ENCODE assay signal across 8 mouse cellular contexts in the genomic region with DNA sequence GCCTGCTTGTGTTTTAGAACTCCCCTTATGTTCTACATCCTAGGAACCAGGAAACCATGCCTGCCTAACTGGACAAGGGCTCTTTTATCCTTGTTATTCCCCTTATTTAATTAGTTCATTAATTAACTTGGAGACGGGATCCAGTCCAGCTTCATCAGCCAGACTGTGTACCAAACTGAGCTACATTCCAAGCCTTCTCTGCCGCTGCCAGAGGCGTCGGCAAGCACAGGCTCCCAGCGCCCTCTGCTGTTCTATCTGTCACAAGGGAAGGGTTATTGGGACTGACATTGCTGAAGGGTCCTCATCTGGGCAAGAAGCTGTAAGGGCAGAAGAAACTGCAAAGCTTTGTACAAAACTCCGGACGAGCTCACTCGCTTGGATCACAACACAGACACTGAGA. TPM values are rescaled to one million over a fixed set of nuclear protein-coding genes. Genes with fewer than 3 reads are reported as not detected.
DNase-seq lines count a peak whose midpoint lies in the region; ATAC-seq lines count a peak whose summit lies in the region.

No protein-coding gene starts in this region.

- H3K9ac ChIP-seq in hindbrain, embryonic 12.5 days, result no peak overlapping the region
- H3K9ac ChIP-seq in forebrain, embryonic 13.5 days, result no peak overlapping the region
- H3K9ac ChIP-seq in stomach, embryonic 14.5 days (replicated peaks; ENCODE audit: low read depth, low read length), result no peak overlapping the region

- H3K36me3 ChIP-seq in hindbrain, embryonic 10.5 days, result no peaks in the 10 kb centered on the region
- H3K36me3 ChIP-seq in hindbrain, embryonic 12.5 days, result no peaks in the 10 kb centered on the region
- H3K36me3 ChIP-seq in forebrain, embryonic 13.5 days (ENCODE audit: poor library complexity, severe bottlenecking), result no peaks in the 10 kb centered on the region
- H3K36me3 ChIP-seq in stomach, embryonic 14.5 days (ENCODE audit: control insufficient read depth, insufficient read depth, low read length), result no peaks in the 10 kb centered on the region

- H3K9me3 ChIP-seq in hindbrain, embryonic 10.5 days, result no peaks in the 10 kb centered on the region
- no peaks in the 10 kb centered on the region for H3K9me3 ChIP-seq in hindbrain, embryonic 12.5 days (replicated peaks)
- H3K9me3 ChIP-seq in forebrain, embryonic 13.5 days (replicated peaks), result no peaks in the 10 kb centered on the region
- no peaks in the 10 kb centered on the region for H3K9me3 ChIP-seq in stomach, embryonic 14.5 days (ENCODE audit: control insufficient read depth, low read depth, low read length)

- H3K4me3 ChIP-seq in hindbrain, embryonic 10.5 days, result no peak overlapping the region
- no peak overlapping the region for H3K4me3 ChIP-seq in hindbrain, embryonic 12.5 days
- H3K4me3 ChIP-seq in forebrain, embryonic 13.5 days, result no peak overlapping the region
- no peak overlapping the region for H3K4me3 ChIP-seq in stomach, embryonic 14.5 days (ENCODE audit: low read depth, low read length)

- H3K4me1 ChIP-seq in hindbrain, embryonic 10.5 days (replicated peaks), result no peaks in the 10 kb centered on the region
- no peaks in the 10 kb centered on the region for H3K4me1 ChIP-seq in hindbrain, embryonic 12.5 days
- peaks cover 7% of the 10 kb centered on the region; the same call in 1 of the 2 replicates for H3K4me1 ChIP-seq in forebrain, embryonic 13.5 days
- no peaks in the 10 kb centered on the region for H3K4me1 ChIP-seq in stomach, embryonic 14.5 days (ENCODE audit: control insufficient read depth, insufficient read depth, low read length)

- WGBS in hindbrain, embryonic 10.5 days, result 8% methylated on average over 8 of the region's 8 CpGs
- WGBS in hindbrain, embryonic 12.5 days, result 5% methylated on average over 8 of the region's 8 CpGs
- WGBS in forebrain, embryonic 13.5 days, result 6% methylated on average over 8 of the region's 8 CpGs
- 2% methylated on average over 8 of the region's 8 CpGs for WGBS in stomach, embryonic 14.5 days

- no peak for ATAC-seq in hindbrain, embryonic 12.5 days (ENCODE audit: low FRiP score)
- ATAC-seq in forebrain, embryonic 13.5 days, result 0 out of 2 replicates have a peak, but pooled peaks have one; percentile 33
- ATAC-seq in stomach, embryonic 14.5 days (ENCODE audit: insufficient number of reproducible peaks, insufficient read depth, low FRiP score, low read depth), result peak; percentile 61; the same call in 1 of the 2 replicates

- no peaks in the 10 kb centered on the region for H3K27me3 ChIP-seq in hindbrain, embryonic 10.5 days (ENCODE audit: insufficient read depth, poor library complexity, severe bottlenecking)
- H3K27me3 ChIP-seq in hindbrain, embryonic 12.5 days, result no peaks in the 10 kb centered on the region
- no peaks in the 10 kb centered on the region for H3K27me3 ChIP-seq in forebrain, embryonic 13.5 days
- no peaks in the 10 kb centered on the region for H3K27me3 ChIP-seq in stomach, embryonic 14.5 days (ENCODE audit: control insufficient read depth, insufficient read depth, low read length)

- DNase-seq in hindbrain, embryonic 10.5 days (ENCODE audit: low spot score), result peak; percentile 76
- DNase-seq in brain, embryonic 18.5 days (ENCODE audit: low read depth, low spot score), result peak; percentile 59
- DNase-seq in heart, postnatal 4 days, result peak; percentile 86
- DNase-seq in layer of hippocampus, adult 9-10 months (ENCODE audit: low spot score), result peak; percentile 45
- peak; percentile 67 to 78 for DNase-seq in lung, postnatal 4 days

- H3K4me2 ChIP-seq in hindbrain, embryonic 12.5 days (replicated peaks), result no peak overlapping the region
- no peak overlapping the region for H3K4me2 ChIP-seq in forebrain, embryonic 13.5 days
- no peak overlapping the region for H3K4me2 ChIP-seq in stomach, embryonic 14.5 days (replicated peaks; ENCODE audit: low read depth, low read length)

- H3K27ac ChIP-seq in hindbrain, embryonic 10.5 days, result no peak overlapping the region
- no peak overlapping the region for H3K27ac ChIP-seq in hindbrain, embryonic 12.5 days
- H3K27ac ChIP-seq in forebrain, embryonic 13.5 days, result no peak overlapping the region
- no peak overlapping the region for H3K27ac ChIP-seq in stomach, embryonic 14.5 days (ENCODE audit: low read length)

RNA-seq across cellular contexts. Expression of a gene that starts 22.3 kb away (rescaled TPM):
- polyA plus RNA-seq in hindbrain, embryonic 10.5 days (2016; fragmentation: Nextera tagmentation; extraction: Ambion mirVana), result 91.4 and 99.8 TPM in 2 replicates
- polyA plus RNA-seq in hindbrain, embryonic 12.5 days (2016; fragmentation: Nextera tagmentation; extraction: Ambion mirVana), result 77.7 and 79.0 TPM in 2 replicates
- polyA plus RNA-seq in forebrain, embryonic 13.5 days (2015; fragmentation: Nextera tagmentation; extraction: Ambion mirVana), result 101 and 113 TPM in 2 replicates
- 10 to 100 TPM; 25.0 to 27.1 TPM for total RNA-seq in heart, postnatal 4 days (2021)
- 69.6 and 74.0 TPM in 2 replicates for polyA plus RNA-seq in stomach, embryonic 14.5 days (2014; fragmentation: Nextera tagmentation; extraction: Ambion mirVana)

RNA-seq across cellular contexts. Expression of a gene that starts 27.7 kb away (rescaled TPM):
- not detected in 2 replicates for polyA plus RNA-seq in hindbrain, embryonic 10.5 days (2016; fragmentation: Nextera tagmentation; extraction: Ambion mirVana)
- not detected in 2 replicates for polyA plus RNA-seq in hindbrain, embryonic 12.5 days (2016; fragmentation: Nextera tagmentation; extraction: Ambion mirVana)
- polyA plus RNA-seq in forebrain, embryonic 13.5 days (2015; fragmentation: Nextera tagmentation; extraction: Ambion mirVana), result not detected in 2 replicates
- not detected for total RNA-seq in heart, postnatal 4 days (2021)
- not detected in 2 replicates for polyA plus RNA-seq in stomach, embryonic 14.5 days (2014; fragmentation: Nextera tagmentation; extraction: Ambion mirVana)

RNA-seq across cellular contexts. Expression of a gene that starts 29.5 kb away (rescaled TPM):
- 9.4 and 10.2 TPM in 2 replicates for polyA plus RNA-seq in hindbrain, embryonic 10.5 days (2016; fragmentation: Nextera tagmentation; extraction: Ambion mirVana)
- 7.4 and 8.1 TPM in 2 replicates for polyA plus RNA-seq in hindbrain, embryonic 12.5 days (2016; fragmentation: Nextera tagmentation; extraction: Ambion mirVana)
- polyA plus RNA-seq in forebrain, embryonic 13.5 days (2015; fragmentation: Nextera tagmentation; extraction: Ambion mirVana), result 7.6 and 8.0 TPM in 2 replicates
- total RNA-seq in heart, postnatal 4 days (2021), result 1 to 10 TPM; 3.0 to 8.8 TPM
- polyA plus RNA-seq in stomach, embryonic 14.5 days (2014; fragmentation: Nextera tagmentation; extraction: Ambion mirVana), result 8.5 and 9.8 TPM in 2 replicates

RNA-seq across cellular contexts. Expression of a gene that starts 29.8 kb away (rescaled TPM):
- 20.5 and 25.3 TPM in 2 replicates for polyA plus RNA-seq in hindbrain, embryonic 10.5 days (2016; fragmentation: Nextera tagmentation; extraction: Ambion mirVana)
- polyA plus RNA-seq in hindbrain, embryonic 12.5 days (2016; fragmentation: Nextera tagmentation; extraction: Ambion mirVana), result 27.6 and 29.4 TPM in 2 replicates
- polyA plus RNA-seq in forebrain, embryonic 13.5 days (2015; fragmentation: Nextera tagmentation; extraction: Ambion mirVana), result 24.2 and 26.3 TPM in 2 replicates
- 10 to 100 TPM in 1 of 2 experiments, 1 to 10 TPM in 1; 9.0 to 12.4 TPM for total RNA-seq in heart, postnatal 4 days (2021)
- polyA plus RNA-seq in stomach, embryonic 14.5 days (2014; fragmentation: Nextera tagmentation; extraction: Ambion mirVana), result 12.0 and 13.5 TPM in 2 replicates

RNA-seq across cellular contexts. Expression of a gene that starts 30.0 kb away (rescaled TPM):
- polyA plus RNA-seq in hindbrain, embryonic 10.5 days (2016; fragmentation: Nextera tagmentation; extraction: Ambion mirVana), result 4.0 and 4.5 TPM in 2 replicates
- polyA plus RNA-seq in hindbrain, embryonic 12.5 days (2016; fragmentation: Nextera tagmentation; extraction: Ambion mirVana), result 3.0 and 5.9 TPM in 2 replicates
- polyA plus RNA-seq in forebrain, embryonic 13.5 days (2015; fragmentation: Nextera tagmentation; extraction: Ambion mirVana), result 1.2 TPM in 2 replicates
- 10 to 100 TPM; 50.6 to 52.8 TPM for total RNA-seq in heart, postnatal 4 days (2021)
- polyA plus RNA-seq in stomach, embryonic 14.5 days (2014; fragmentation: Nextera tagmentation; extraction: Ambion mirVana), result 18.0 and 24.1 TPM in 2 replicates
